Mouse (Mus musculus): ENCODE measurements around the gene Smim5. TPM values are rescaled to one million over a fixed set of nuclear protein-coding genes. Genes with fewer than 3 reads are reported as not detected.

Gene Smim5
- total and polyA plus RNA-seq, 3 experiments: 0.42 to 1.4 (median 0.98) TPM

- Histone ChIP-seq H3K4me2 (ENCODE audit: insufficient read depth, low read depth, poor library complexity, severe bottlenecking) (no peak overlapping the region), H3K27ac (ENCODE audit: insufficient read depth, low read depth) (no peak overlapping the region), H3K9ac (ENCODE audit: insufficient read depth, low read depth) (no peak overlapping the region), H3K79me2 (replicated peaks; ENCODE audit: control insufficient read depth, extremely low read depth, insufficient read depth, poor library complexity, severe bottlenecking) (no peaks in the 10 kb centered on the region), H3K27me3 (replicated peaks) (peaks cover 10% of the 10 kb centered on the region), H3K4me3 (replicated peaks in 1 of 3; ENCODE audit: low read depth in 2 of 3, low read length in 2 of 3, poor library complexity in 1 of 3) (no peak overlapping the region), H3K9me3 (replicated peaks; ENCODE audit: low read length) (no peaks in the 10 kb centered on the region), H3K36me3 (replicated peaks in 1 of 2; ENCODE audit: control insufficient read depth in 1 of 2, insufficient read depth in 1 of 2, low read length in 1 of 2) (peaks cover 14 to 37% of the 10 kb centered on the region in 2 experiments), H3K4me1 (ENCODE audit: control insufficient read depth in 1 of 2, insufficient read depth in 2 of 2) (peaks cover 0 to 9% of the 10 kb centered on the region in 2 experiments; a peak in 2 of 4 replicates)
- no peak for DNase-seq (ENCODE audit: extremely low read depth)
- TF ChIP-seq JUN (IDR thresholded peaks at IDR 0.05; ENCODE audit: insufficient read depth, low read depth, low read length): no peak
- no peak for TF ChIP-seq ELF1 (IDR thresholded peaks at IDR 0.05; ENCODE audit: low read depth, low read length)
- TF ChIP-seq ZKSCAN1 (IDR thresholded peaks at IDR 0.05; ENCODE audit: borderline replicate concordance, low read depth, low read length): no peak
- no peak for TF ChIP-seq GABPA (IDR thresholded peaks at IDR 0.05; ENCODE audit: insufficient replicate concordance, low read depth, low read length)
- no peak for TF ChIP-seq MEF2A (IDR thresholded peaks at IDR 0.05; ENCODE audit: borderline replicate concordance, low read depth, low read length)
- TF ChIP-seq HCFC1 (IDR thresholded peaks at IDR 0.05; ENCODE audit: low read depth, low read length): no peak
- TF ChIP-seq USF2 (conservative IDR thresholded peaks at IDR 0.05; ENCODE audit: low read depth, low read length): no peak
- no peak for TF ChIP-seq CTCF (conservative IDR thresholded peaks at IDR 0.05 in 1 of 2, IDR thresholded peaks at IDR 0.05 in 1 of 2; ENCODE audit: low read depth in 2 of 2, low read length in 2 of 2)
- no peak for TF ChIP-seq BHLHE40 (IDR thresholded peaks at IDR 0.05; ENCODE audit: low read depth, low read length)
- no peak for TF ChIP-seq ETS1 (conservative IDR thresholded peaks at IDR 0.05; ENCODE audit: low read depth, low read length)
- no peak for TF ChIP-seq USF1 (IDR thresholded peaks at IDR 0.05; ENCODE audit: low read depth, low read length)
- TF ChIP-seq ZC3H11A (IDR thresholded peaks at IDR 0.05; ENCODE audit: low read depth, low read length): no peak
- no peak for TF ChIP-seq IRF4 (IDR thresholded peaks at IDR 0.05; ENCODE audit: low read depth, low read length)
- no peak for TF ChIP-seq KAT2A (IDR thresholded peaks at IDR 0.05; ENCODE audit: insufficient replicate concordance, low read length)
- TF ChIP-seq RAD21 (IDR thresholded peaks at IDR 0.05; ENCODE audit: low read depth, low read length): no peak
- TF ChIP-seq PAX5 (IDR thresholded peaks at IDR 0.05; ENCODE audit: low read length): no peak
- no peak for TF ChIP-seq JUND (conservative IDR thresholded peaks at IDR 0.05; ENCODE audit: low read depth, low read length)
- TF ChIP-seq SIN3A (IDR thresholded peaks at IDR 0.05; ENCODE audit: low read length): no peak
- TF ChIP-seq TCF12 (IDR thresholded peaks at IDR 0.05; ENCODE audit: low read depth, low read length): no peak
- in situ Hi-C loops (cut with MboI; ENCODE audit: low pct_ligation_motif_present, low pct_unique_long_range_greater_than_20kb, low sequenced_read_pairs): no loop called here
- dilution Hi-C loops (cut with MboI; ENCODE audit: extremely low pct_ligation_motif_present, extremely low pct_unique_long_range_greater_than_20kb, low sequenced_read_pairs): no loop called here
Measured at GRCm38 (mm10) chr11:115888020-115888419, 11.7 kb upstream of the Smim5 start.

- no peaks in the 10 kb centered on the region for H3K79me2 ChIP-seq (replicated peaks; ENCODE audit: control insufficient read depth, extremely low read depth, insufficient read depth, poor library complexity, severe bottlenecking)
- H3K36me3 ChIP-seq (replicated peaks in 1 of 2; ENCODE audit: control insufficient read depth in 1 of 2, insufficient read depth in 1 of 2, low read length in 1 of 2): peaks cover 25 to 49% of the 10 kb centered on the region in 2 experiments
- in situ Hi-C loops (cut with MboI; ENCODE audit: low pct_ligation_motif_present, low pct_unique_long_range_greater_than_20kb, low sequenced_read_pairs): no loop called here
- H3K9ac ChIP-seq (ENCODE audit: insufficient read depth, low read depth): no peak overlapping the region
- peaks cover 2% of the 10 kb centered on the region for H3K27me3 ChIP-seq (replicated peaks)
- H3K4me2 ChIP-seq (ENCODE audit: insufficient read depth, low read depth, poor library complexity, severe bottlenecking): no peak overlapping the region
- no peak for DNase-seq (ENCODE audit: extremely low read depth)
- H3K4me3 ChIP-seq (replicated peaks in 1 of 3; ENCODE audit: low read depth in 2 of 3, low read length in 2 of 3, poor library complexity in 1 of 3): no peak overlapping the region
- H3K9me3 ChIP-seq (replicated peaks; ENCODE audit: low read length): no peaks in the 10 kb centered on the region
- TF ChIP-seq MAFK (IDR thresholded peaks at IDR 0.05; ENCODE audit: insufficient replicate concordance, low read length) (no peak), MAX (IDR thresholded peaks at IDR 0.05; ENCODE audit: low read length) (no peak), SMC3 (IDR thresholded peaks at IDR 0.05; ENCODE audit: low read depth, low read length) (no peak), ETS1 (conservative IDR thresholded peaks at IDR 0.05; ENCODE audit: low read depth, low read length) (no peak), IRF4 (IDR thresholded peaks at IDR 0.05; ENCODE audit: low read depth, low read length) (no peak), GABPA (IDR thresholded peaks at IDR 0.05; ENCODE audit: insufficient replicate concordance, low read depth, low read length) (no peak), POLR2A (IDR thresholded peaks at IDR 0.05; ENCODE audit: low read depth, low read length) (no peak), PAX5 (IDR thresholded peaks at IDR 0.05; ENCODE audit: low read length) (no peak), ZNF384 (IDR thresholded peaks at IDR 0.05; ENCODE audit: low read depth, low read length) (no peak), JUN (IDR thresholded peaks at IDR 0.05; ENCODE audit: insufficient read depth, low read depth, low read length) (no peak), RAD21 (IDR thresholded peaks at IDR 0.05; ENCODE audit: low read depth, low read length) (no peak), E2F4 (IDR thresholded peaks at IDR 0.05; ENCODE audit: insufficient replicate concordance, low read depth, low read length) (no peak), ZC3H11A (IDR thresholded peaks at IDR 0.05; ENCODE audit: low read depth, low read length) (no peak), TCF12 (IDR thresholded peaks at IDR 0.05; ENCODE audit: low read depth, low read length) (no peak), NELFE (IDR thresholded peaks at IDR 0.05; ENCODE audit: low read depth, low read length) (no peak), MYC (IDR thresholded peaks at IDR 0.05; ENCODE audit: low read depth, low read length) (no peak), UBTF (IDR thresholded peaks at IDR 0.05; ENCODE audit: low read depth, low read length) (no peak), CHD2 (IDR thresholded peaks at IDR 0.05; ENCODE audit: low read length) (no peak)
- dilution Hi-C loops (cut with MboI; ENCODE audit: extremely low pct_ligation_motif_present, extremely low pct_unique_long_range_greater_than_20kb, low sequenced_read_pairs): no loop called here
- no peak overlapping the region for H3K27ac ChIP-seq (ENCODE audit: insufficient read depth, low read depth)
- peaks cover 0 to 9% of the 10 kb centered on the region in 2 experiments; a peak in 2 of 4 replicates for H3K4me1 ChIP-seq (ENCODE audit: control insufficient read depth in 1 of 2, insufficient read depth in 2 of 2)
Measured at GRCm38 (mm10) chr11:115889159-115889558, 10.6 kb upstream of the Smim5 start.

Data from CH12.LX (cell line).